Mouse (Mus musculus): ENCODE measurements around the gene Lrrc32. TPM values are rescaled to one million over a fixed set of nuclear protein-coding genes. Genes with fewer than 3 reads are reported as not detected.

The Lrrc32 gene
- polyA plus RNA-seq, 1 experiment from 2014 or later: 8.1 TPM

DNA sequence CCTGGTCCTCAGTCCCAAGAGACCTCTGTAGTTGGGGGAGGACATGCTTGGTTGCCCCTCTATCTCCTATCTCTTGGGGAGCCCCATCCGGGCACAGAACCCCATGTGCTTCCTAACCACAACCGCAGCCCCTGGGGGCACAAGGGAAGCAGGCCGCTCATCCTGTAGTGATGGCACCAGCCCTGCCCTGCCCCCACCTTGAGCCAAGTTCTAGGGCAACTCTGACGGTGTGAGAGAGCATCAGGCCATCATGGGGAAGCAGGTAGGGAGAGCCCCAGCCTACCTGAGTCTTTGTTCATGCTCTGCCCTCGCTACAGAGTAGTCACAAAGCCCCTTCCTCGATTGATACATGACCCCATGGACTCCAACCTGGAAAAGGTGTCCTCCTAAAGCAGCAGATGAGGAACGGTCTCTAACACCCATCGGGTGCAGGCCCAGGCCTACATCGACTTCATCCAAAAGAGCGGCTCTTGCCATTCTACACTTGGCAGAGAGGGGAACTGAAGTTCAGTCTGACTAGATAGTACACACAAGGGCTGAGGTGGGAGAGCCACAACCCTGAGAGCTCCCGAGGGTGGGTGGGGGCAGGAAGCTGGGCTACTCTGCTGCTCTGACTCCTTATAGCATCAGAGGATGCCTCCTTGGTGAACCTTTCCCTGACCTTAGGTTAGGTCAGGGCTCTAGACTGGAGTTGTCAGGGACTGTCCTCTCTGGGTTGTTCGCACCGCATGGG is 519 bp upstream of the Lrrc32 start:
- H3K4me3 ChIP-seq (replicated peaks): no peak overlapping the region

DNA sequence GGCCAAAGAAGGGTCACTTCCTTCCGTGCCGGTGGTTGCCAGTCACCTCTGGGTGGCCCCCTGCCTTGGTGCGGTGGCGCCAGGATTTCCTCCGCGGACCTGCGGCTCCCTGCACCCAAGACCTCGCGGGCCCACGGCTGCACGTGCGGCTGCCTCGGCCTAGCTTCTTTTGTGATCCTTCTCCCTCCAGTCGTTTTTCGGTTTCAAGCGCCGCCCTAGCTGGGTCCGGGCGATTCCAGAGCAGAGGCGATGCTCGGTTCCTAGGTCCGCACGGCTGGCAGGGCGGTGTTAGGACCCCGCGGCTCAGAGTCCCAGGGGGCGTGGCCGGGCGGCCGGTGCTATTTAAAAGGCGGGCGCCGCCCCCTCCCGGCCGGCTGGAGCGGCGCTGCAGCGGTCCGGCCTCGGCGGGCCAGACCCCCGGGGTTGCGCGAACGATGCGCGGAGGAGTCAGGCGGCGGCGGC is 571 bp downstream of the Lrrc32 start:
- Histone ChIP-seq H3K4me2 (replicated peaks) (peak overlapping the region; percentile 92), H3K9me3 (replicated peaks) (no peaks in the 10 kb centered on the region), H3K4me3 (replicated peaks) (peak overlapping the region; percentile 57), H3K9ac (peak overlapping the region; percentile 4), H3K27me3 (no peaks in the 10 kb centered on the region), H3K4me1 (peaks cover 45% of the 10 kb centered on the region), H3K27ac (replicated peaks) (no peak overlapping the region), H3K36me3 (no peaks in the 10 kb centered on the region)
- WGBS: under 1% methylated on average over 50 of the region's 50 CpGs
- peak; percentile 66; the same call in 1 of the 2 replicates for ATAC-seq (ENCODE audit: insufficient number of reproducible peaks, low FRiP score, low TSS enrichment, low read depth)

More for the DNA sequence above, 519 bp upstream of the Lrrc32 start:
- Histone ChIP-seq H3K9me3 (replicated peaks) (no peaks in the 10 kb centered on the region), H3K4me1 (peaks cover 48% of the 10 kb centered on the region), H3K4me2 (replicated peaks) (no peak overlapping the region), H3K36me3 (no peaks in the 10 kb centered on the region), H3K27ac (replicated peaks) (no peak overlapping the region), H3K27me3 (no peaks in the 10 kb centered on the region), H3K9ac (no peak overlapping the region)
- ATAC-seq (ENCODE audit: insufficient number of reproducible peaks, low FRiP score, low TSS enrichment, low read depth): no peak
- 89% methylated on average over 13 of the region's 13 CpGs for WGBS

DNA sequence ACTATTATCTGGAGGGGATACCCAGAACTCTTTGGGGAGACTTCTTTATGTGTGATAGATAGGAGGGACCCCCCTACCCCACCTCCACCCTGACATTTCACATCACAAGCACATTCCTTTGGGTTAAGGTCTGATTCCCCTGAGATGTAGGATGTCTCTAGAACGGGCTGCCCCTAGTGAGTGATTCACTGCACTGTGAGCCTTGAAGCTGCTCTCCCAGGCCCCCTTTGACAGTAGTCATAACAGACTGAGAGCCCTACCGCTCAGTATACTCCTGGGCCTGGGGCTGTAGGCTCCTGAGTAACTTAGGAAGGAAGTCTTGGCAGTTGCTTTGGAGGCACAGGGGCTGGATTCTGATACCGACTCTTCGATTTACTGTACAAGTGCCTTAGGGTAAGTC is 1.2 kb downstream of the Lrrc32 start:
- H3K4me3 ChIP-seq (replicated peaks): peak overlapping the region; percentile 57
- H3K27me3 ChIP-seq: no peaks in the 10 kb centered on the region
- no peaks in the 10 kb centered on the region for H3K36me3 ChIP-seq
- no peak for ATAC-seq (ENCODE audit: insufficient number of reproducible peaks, low FRiP score, low TSS enrichment, low read depth)
- 35% methylated on average over 4 of the region's 4 CpGs for WGBS
- peaks cover 45% of the 10 kb centered on the region for H3K4me1 ChIP-seq
- H3K4me2 ChIP-seq (replicated peaks): peak overlapping the region; percentile 92
- no peak overlapping the region for H3K27ac ChIP-seq (replicated peaks)
- peak overlapping the region; percentile 4; the same call in 1 of the 2 replicates for H3K9ac ChIP-seq
- no peaks in the 10 kb centered on the region for H3K9me3 ChIP-seq (replicated peaks)

DNA sequence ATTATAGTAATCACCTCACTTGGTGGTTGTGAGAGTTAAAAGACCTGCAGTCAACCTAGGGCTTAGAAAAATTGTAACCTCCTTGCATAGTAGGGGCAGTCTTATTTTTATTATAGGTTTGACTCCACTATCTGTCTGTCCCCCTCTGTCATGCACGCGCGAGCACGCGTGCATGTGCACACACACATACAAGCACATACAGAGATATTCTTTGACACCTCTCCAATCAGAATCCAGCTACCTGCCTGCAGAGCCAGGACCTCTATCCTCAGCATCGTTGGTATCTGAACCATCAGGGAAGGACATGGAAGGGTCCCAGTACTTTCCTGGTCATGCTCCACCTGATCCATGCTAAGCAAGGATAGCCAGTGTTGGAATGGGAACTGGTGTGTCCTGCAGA is 1.8 kb downstream of the Lrrc32 start:
- no peak for ATAC-seq (ENCODE audit: insufficient number of reproducible peaks, low FRiP score, low TSS enrichment, low read depth)
- Histone ChIP-seq H3K27me3 (no peaks in the 10 kb centered on the region), H3K9ac (no peak overlapping the region), H3K4me1 (peaks cover 43% of the 10 kb centered on the region), H3K4me2 (replicated peaks) (peak overlapping the region; percentile 92; the same call in 1 of the 2 replicates), H3K9me3 (replicated peaks) (no peaks in the 10 kb centered on the region), H3K27ac (replicated peaks) (no peak overlapping the region), H3K36me3 (no peaks in the 10 kb centered on the region), H3K4me3 (replicated peaks) (no peak overlapping the region)
- 89% methylated on average over 6 of the region's 6 CpGs for WGBS

DNA sequence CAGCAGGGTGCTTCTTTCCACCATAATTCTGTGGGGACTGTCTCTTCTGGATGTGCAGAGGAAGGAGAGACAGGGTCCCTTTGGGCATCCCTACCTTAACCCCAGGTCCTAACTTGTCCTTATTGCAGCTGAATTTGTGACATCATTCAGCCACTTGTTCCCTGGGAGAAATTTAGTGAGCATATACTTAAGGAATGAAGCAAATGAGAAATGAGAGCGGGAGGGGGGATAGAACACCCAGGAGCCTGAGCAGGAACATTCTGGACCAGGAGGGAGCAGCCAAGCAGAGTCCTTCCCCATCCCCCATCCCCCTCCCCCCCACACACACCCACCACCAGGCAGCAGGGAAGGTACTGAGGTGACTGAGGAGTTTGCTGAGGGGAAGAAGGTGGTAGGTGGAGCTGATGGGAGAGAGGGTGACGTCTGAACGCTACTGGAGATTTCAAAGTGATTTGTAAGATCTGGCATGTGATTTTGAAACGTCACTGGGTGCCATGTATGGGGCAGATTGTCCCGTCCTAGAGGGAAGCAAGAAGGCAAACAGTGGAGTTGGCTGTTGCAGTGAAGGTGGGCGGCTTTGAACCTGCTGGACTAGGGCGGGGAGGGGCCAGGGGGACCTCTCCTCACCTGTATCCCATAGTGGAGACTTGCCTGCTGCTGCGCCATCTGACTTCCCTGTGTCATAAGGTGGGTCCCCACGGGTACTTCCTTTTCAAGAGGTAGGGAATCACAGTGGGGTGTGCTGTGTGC is 2.5 kb downstream of the Lrrc32 start:
- WGBS: 63% methylated on average over 9 of the region's 9 CpGs
- H3K9ac ChIP-seq: no peak overlapping the region

DNA sequence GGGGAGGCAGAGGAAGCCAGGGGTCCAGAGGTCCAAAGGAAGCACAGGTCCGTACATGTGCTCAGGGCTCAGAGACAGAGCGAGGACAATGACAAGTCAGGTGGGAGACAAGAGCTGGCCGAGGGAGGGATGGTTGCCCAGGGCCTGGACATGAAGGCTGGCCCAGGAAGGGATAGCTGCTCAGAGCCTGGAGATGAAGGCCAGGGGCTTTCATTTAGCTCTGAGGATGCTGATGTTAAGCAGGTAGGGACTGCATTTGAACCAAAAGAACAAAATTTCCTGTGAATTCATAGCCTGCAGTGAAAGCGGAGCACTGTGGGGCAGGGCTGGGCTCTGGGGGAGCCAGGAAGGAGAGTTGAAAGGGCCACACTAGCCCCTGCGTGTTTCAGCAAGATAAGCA is 3.2 kb downstream of the Lrrc32 start:
- no peaks in the 10 kb centered on the region for H3K9me3 ChIP-seq (replicated peaks)
- H3K27ac ChIP-seq (replicated peaks): no peak overlapping the region
- no peak overlapping the region for H3K9ac ChIP-seq
- no peak overlapping the region for H3K4me2 ChIP-seq (replicated peaks)
- H3K4me1 ChIP-seq: peaks cover 43% of the 10 kb centered on the region
- no peaks in the 10 kb centered on the region for H3K27me3 ChIP-seq
- 69% methylated on average over 5 of the region's 5 CpGs for WGBS
- ATAC-seq (ENCODE audit: insufficient number of reproducible peaks, low FRiP score, low TSS enrichment, low read depth): no peak
- H3K36me3 ChIP-seq: no peaks in the 10 kb centered on the region
- H3K4me3 ChIP-seq (replicated peaks): no peak overlapping the region

More for the DNA sequence above, 2.5 kb downstream of the Lrrc32 start:
- Histone ChIP-seq H3K4me3 (replicated peaks) (no peak overlapping the region), H3K4me1 (peaks cover 43% of the 10 kb centered on the region), H3K36me3 (no peaks in the 10 kb centered on the region), H3K27me3 (no peaks in the 10 kb centered on the region), H3K4me2 (replicated peaks) (0 out of 2 replicates have a peak overlapping the region, but pooled peaks have one; percentile 92), H3K27ac (replicated peaks) (no peak overlapping the region), H3K9me3 (replicated peaks) (no peaks in the 10 kb centered on the region)
- ATAC-seq (ENCODE audit: insufficient number of reproducible peaks, low FRiP score, low TSS enrichment, low read depth): no peak

DNA sequence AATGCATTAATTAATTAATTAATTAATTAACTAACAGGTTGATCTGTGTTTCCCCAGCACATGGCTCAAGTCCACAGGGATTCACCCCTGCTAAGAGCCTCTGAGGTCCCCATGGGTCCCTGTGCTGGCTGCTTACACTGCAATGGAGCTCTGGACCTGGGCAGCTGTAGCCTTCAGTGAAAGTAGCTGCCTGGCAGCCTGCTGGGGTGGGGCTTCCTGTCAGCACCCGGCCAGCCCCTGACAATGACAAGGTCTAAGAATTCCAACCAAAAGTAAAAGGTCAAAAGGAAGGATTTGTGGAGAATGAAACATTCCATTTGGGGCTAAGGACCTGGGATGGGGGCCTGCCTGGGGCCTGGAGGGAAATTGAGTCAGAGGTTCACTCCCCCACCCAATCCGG is 4.2 kb downstream of the Lrrc32 start:
- WGBS: 52% methylated on average over 2 of the region's 2 CpGs

DNA sequence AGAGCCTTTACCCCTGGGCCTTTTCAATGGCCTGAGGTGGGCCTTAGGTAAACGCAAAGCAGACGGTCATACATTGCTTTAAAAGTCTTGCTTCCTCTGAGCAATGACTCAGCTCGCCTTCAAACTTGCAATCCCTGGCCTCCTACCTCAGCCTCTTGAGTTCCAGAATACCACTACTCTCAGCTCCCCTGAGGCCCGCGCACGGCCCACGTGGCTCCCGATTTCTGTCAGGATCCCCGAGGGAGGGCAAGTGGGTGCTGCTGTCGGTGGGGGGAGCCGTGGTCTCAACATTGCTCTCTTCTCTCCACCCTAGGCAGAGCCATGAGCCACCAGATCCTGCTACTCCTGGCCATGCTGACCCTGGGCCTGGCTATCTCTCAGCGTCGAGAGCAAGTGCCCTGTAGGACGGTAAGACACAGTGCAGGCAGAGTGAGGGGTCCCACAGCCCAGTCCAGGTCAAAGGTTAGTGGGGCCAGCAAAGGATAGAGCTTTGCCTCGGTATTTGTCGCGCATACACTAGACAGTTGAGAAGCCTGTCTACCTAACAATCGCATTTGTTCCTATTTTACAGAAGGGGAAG is 4.9 kb downstream of the Lrrc32 start:
- Histone ChIP-seq H3K9me3 (replicated peaks) (no peaks in the 10 kb centered on the region), H3K4me2 (replicated peaks) (no peak overlapping the region), H3K4me1 (peaks cover 49% of the 10 kb centered on the region), H3K4me3 (replicated peaks) (no peak overlapping the region), H3K27me3 (no peaks in the 10 kb centered on the region), H3K36me3 (no peaks in the 10 kb centered on the region), H3K9ac (no peak overlapping the region), H3K27ac (replicated peaks) (no peak overlapping the region)
- 64% methylated on average over 18 of the region's 18 CpGs for WGBS
- ATAC-seq (ENCODE audit: insufficient number of reproducible peaks, low FRiP score, low TSS enrichment, low read depth): no peak

More for the DNA sequence above, 4.2 kb downstream of the Lrrc32 start:
- peaks cover 45% of the 10 kb centered on the region for H3K4me1 ChIP-seq
- H3K27ac ChIP-seq (replicated peaks): no peak overlapping the region
- no peaks in the 10 kb centered on the region for H3K9me3 ChIP-seq (replicated peaks)
- no peaks in the 10 kb centered on the region for H3K36me3 ChIP-seq
- H3K4me2 ChIP-seq (replicated peaks): no peak overlapping the region
- ATAC-seq (ENCODE audit: insufficient number of reproducible peaks, low FRiP score, low TSS enrichment, low read depth): no peak
- H3K9ac ChIP-seq: no peak overlapping the region
- no peaks in the 10 kb centered on the region for H3K27me3 ChIP-seq
- no peak overlapping the region for H3K4me3 ChIP-seq (replicated peaks)

DNA sequence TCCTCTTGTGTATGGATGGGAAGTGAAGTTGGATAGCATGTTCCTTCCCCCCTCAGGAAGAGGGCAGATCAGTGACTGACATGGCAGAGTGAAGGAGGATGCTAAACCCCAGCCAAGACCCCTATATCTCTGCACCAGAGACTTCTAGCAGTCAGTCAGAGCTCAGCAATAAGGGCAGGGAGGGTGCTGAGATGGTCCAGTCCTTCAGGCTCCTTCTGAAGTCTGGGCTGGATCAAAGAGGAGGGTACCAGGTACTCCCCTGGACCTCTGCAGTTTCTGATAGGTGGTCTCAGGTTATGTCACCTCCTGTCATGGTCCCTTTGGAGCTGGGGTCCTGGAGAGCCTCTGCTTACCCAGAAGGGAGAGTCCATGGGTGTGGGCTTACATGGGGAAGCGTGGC is 6.5 kb downstream of the Lrrc32 start:
- Histone ChIP-seq H3K4me1 (peaks cover 49% of the 10 kb centered on the region), H3K4me3 (replicated peaks) (no peak overlapping the region), H3K4me2 (replicated peaks) (no peak overlapping the region), H3K36me3 (no peaks in the 10 kb centered on the region), H3K9ac (no peak overlapping the region), H3K27me3 (no peaks in the 10 kb centered on the region), H3K27ac (replicated peaks) (no peak overlapping the region), H3K9me3 (replicated peaks) (no peaks in the 10 kb centered on the region)
- no peak for ATAC-seq (ENCODE audit: insufficient number of reproducible peaks, low FRiP score, low TSS enrichment, low read depth)
- 82% methylated on average over 1 of the region's 1 CpGs for WGBS

DNA sequence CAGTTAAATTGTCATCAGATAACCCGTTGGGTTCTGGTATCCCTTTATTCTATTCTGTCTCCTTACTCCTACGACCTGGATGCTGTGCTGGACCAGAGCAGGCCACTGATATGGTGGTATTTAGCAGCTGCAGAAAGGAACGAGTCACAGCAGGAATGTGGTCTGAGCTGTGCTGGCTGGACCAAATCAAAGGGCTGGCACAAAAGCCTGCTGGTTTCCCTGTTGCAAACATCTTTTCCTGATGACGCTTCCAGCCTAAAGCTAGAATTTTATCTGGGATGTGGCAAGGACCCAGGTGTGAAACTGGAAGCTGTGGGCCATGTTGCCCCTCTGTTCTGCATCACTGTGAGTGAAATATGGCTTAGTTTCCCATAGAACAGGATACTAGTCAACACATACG is 8.4 kb downstream of the Lrrc32 start:
- peaks cover 46% of the 10 kb centered on the region for H3K4me1 ChIP-seq
- no peak overlapping the region for H3K4me2 ChIP-seq (replicated peaks)
- H3K4me3 ChIP-seq (replicated peaks): no peak overlapping the region
- no peak overlapping the region for H3K27ac ChIP-seq (replicated peaks)
- no peak for ATAC-seq (ENCODE audit: insufficient number of reproducible peaks, low FRiP score, low TSS enrichment, low read depth)
- H3K9me3 ChIP-seq (replicated peaks): no peaks in the 10 kb centered on the region
- no peak overlapping the region for H3K9ac ChIP-seq
- no peaks in the 10 kb centered on the region for H3K36me3 ChIP-seq
- H3K27me3 ChIP-seq: no peaks in the 10 kb centered on the region
- 59% methylated on average over 5 of the region's 5 CpGs for WGBS

DNA sequence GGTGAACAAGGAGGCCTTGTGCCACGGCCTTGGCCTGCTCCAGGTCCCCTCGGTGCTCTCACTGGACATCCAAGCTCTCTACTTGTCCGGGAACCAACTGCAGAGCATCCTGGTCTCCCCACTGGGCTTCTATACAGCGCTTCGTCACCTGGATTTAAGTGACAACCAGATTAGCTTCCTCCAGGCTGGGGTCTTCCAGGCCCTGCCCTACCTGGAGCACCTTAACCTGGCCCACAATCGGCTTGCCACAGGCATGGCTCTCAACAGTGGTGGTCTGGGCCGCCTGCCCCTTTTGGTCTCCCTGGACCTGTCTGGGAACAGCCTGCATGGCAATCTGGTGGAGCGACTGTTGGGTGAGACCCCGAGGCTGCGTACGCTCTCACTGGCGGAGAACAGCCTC is 9.0 kb downstream of the Lrrc32 start:
- Histone ChIP-seq H3K27ac (replicated peaks) (no peak overlapping the region), H3K9me3 (replicated peaks) (no peaks in the 10 kb centered on the region), H3K36me3 (no peaks in the 10 kb centered on the region), H3K4me2 (replicated peaks) (no peak overlapping the region), H3K4me3 (replicated peaks) (no peak overlapping the region), H3K27me3 (no peaks in the 10 kb centered on the region), H3K4me1 (peaks cover 50% of the 10 kb centered on the region), H3K9ac (no peak overlapping the region)
- ATAC-seq (ENCODE audit: insufficient number of reproducible peaks, low FRiP score, low TSS enrichment, low read depth): no peak
- WGBS: 91% methylated on average over 12 of the region's 12 CpGs
